Mouse (Mus musculus) testis, adult 2 months (tissue): Measurements from ENCODE around the gene Dll4.

Source experiments
- CTCF ChIP-seq: fragments of 200-500 bp; IDR thresholded peaks from 2 replicates; pipeline ENCODE4 v1.5.1; 2012; ENCODE audit warnings: low read depth, mild to moderate bottlenecking, inconsistent platforms, low read length, moderate library complexity; ENCODE audit not compliant: control insufficient read depth, insufficient read depth, insufficient replicate concordance
- POLR2A ChIP-seq: fragments of 200-500 bp; IDR thresholded peaks from 2 replicates; pipeline ENCODE4 v1.6.1; 2012; ENCODE audit warnings: low read depth, mild to moderate bottlenecking, inconsistent platforms, low read length, moderate library complexity; ENCODE audit not compliant: control insufficient read depth

GRCm38 (mm10) chr2:119350555-119351486 is 25.2 kb downstream of the Dll4 start, which contains the start of gene Chac1:
- TF ChIP-seq CTCF: no peak
- no peak for TF ChIP-seq POLR2A
